Mouse (Mus musculus): ENCODE results near the gene Zfp213. TPM values are rescaled to one million over a fixed set of nuclear protein-coding genes. Genes with fewer than 3 reads are reported as not detected.
A peak's percentile ranks its signal among the peaks of the same experiment; 100 is the strongest.
"Not testable (repeated sequence)": the region's sequence is repeated elsewhere in the genome, so short reads cannot be mapped to it uniquely, and the experiment has no call there.

The Zfp213 gene
- polyA plus RNA-seq, 1 experiment from 2014 or later, result 18.2 TPM

DNA sequence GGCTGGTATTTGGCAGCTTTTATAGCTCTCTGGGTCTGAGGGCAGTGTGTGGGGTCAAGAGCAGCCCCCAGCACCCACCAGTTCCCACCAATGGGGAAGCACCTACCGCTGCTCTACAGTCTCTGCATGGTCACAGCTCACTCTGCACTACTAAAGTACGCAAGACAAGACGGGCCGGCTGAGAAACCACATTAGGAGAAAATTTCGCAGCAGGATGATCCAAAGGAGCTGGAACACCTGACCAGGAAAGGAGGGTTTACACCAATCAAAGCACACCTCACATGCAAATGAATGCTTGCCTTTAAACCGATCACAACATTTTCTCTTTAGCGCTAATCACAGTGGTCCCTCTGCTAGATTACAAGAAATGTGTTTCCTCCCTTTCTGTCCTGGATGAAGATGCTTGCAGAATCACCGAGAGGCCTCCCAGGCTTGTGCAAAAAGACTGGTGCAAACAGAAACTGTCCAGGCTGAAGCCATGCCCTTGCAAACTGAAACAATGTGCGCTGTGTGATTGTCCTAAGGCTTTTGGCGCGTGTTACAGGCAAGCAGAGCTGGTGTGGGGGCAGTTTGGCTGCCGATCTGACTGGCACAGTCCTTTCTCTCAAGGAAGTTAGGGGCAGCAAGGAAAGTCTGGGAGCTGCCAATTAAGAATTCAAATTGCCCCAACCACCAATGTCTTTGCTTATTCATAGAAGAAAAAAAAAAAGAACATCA lies 21.9 kb downstream of the Zfp213 start:
- 20% methylated on average over 12 of the region's 12 CpGs for WGBS
- H3K9me3 ChIP-seq, result no peaks in the 10 kb centered on the region
- H3K36me3 ChIP-seq, result no peaks in the 10 kb centered on the region
- H3K27ac ChIP-seq, result no peak overlapping the region
- peaks cover 17% of the 10 kb centered on the region for H3K4me1 ChIP-seq
- peaks cover 42% of the 10 kb centered on the region for H3K27me3 ChIP-seq
- H3K9ac ChIP-seq, result no peak overlapping the region
- peak overlapping the region; percentile 19; the same call in 1 of the 2 replicates for H3K4me2 ChIP-seq
- H3K4me3 ChIP-seq, result no peak overlapping the region
- ATAC-seq (ENCODE audit: insufficient number of reproducible peaks, low FRiP score, low TSS enrichment, low read depth), result no peak

DNA sequence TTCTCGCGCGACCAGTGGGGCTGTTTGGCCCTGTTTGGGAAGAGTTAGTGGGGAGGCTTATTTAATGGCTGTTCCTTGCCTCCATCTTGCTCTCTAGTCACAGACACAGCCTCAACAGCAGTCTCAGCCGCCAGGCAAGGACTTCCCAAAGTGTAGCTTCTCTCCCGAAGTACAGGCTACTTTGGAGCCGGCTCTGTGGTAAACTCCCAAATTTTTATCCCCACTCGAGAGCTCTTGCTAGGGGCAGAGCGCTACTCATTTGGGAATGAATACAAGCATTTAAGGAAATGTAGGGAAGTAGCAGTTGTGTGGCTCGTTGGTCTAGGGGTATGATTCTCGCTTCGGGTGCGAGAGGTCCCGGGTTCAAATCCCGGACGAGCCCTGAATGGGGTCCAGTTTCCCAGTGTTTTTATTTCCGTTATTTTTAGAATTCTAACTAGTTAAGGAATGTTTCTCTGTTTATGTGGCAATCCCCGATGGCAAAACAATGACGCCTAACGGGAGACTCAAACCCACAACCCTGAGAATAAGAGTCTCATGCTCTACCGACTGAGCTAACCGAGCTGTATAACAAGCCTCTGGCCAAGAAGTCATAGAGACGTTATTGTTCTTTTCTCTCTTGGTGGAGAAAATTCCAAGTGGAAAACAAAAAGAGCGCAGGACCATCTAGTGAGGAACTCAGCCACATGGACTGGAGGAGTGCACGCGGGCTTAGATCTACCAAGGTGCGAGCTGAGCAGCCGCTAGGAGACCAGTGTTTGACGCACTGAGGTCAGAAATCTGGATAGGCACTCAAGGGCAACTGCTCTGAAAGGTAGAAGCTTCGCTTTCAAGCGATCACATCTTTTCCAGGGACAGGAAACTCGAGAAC lies 23.2 kb downstream of the Zfp213 start:
- H3K4me3 ChIP-seq, result peak overlapping the region; percentile 14; the same call in 1 of the 2 replicates
- H3K9ac ChIP-seq, result no peak overlapping the region
- H3K4me1 ChIP-seq, result peaks cover 17% of the 10 kb centered on the region
- H3K4me2 ChIP-seq, result peak overlapping the region; percentile 19; the same call in 1 of the 2 replicates
- no peaks in the 10 kb centered on the region for H3K36me3 ChIP-seq
- WGBS, result 18% methylated on average over 31 of the region's 31 CpGs
- H3K27me3 ChIP-seq, result peaks cover 44% of the 10 kb centered on the region
- ATAC-seq (ENCODE audit: insufficient number of reproducible peaks, low FRiP score, low TSS enrichment, low read depth), result no peak
- no peak overlapping the region for H3K27ac ChIP-seq
- H3K9me3 ChIP-seq, result no peaks in the 10 kb centered on the region

DNA sequence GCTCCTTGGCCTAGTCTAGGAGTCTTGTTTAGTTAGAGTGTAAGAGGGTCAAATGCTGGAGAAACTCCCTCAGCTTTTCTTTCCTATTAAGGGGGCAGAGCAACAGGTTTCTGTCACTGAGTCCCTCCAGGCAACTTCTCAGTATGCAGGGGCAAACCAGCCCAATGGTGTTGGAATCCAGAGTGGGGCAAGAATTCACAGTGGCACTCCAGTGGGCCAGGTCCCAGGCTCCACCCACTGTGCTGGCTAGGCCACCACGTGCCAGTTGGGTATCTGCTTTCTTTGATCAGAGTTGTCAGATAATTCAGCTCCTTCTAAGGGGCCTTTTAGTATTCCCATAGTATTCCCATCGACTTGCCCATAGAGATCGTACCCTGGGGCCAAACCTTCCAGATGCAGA lies 23.9 kb downstream of the Zfp213 start:
- Histone ChIP-seq H3K4me1 (peaks cover 17% of the 10 kb centered on the region), H3K4me2 (0 out of 2 replicates have a peak overlapping the region, but pooled peaks have one; percentile 19), H3K9me3 (no peaks in the 10 kb centered on the region), H3K27ac (no peak overlapping the region), H3K9ac (no peak overlapping the region), H3K36me3 (no peaks in the 10 kb centered on the region), H3K27me3 (peaks cover 44% of the 10 kb centered on the region), H3K4me3 (peak overlapping the region; percentile 14; the same call in 1 of the 2 replicates)
- 46% methylated on average over 3 of the region's 3 CpGs for WGBS
- ATAC-seq (ENCODE audit: insufficient number of reproducible peaks, low FRiP score, low TSS enrichment, low read depth), result no peak

GRCm38 (mm10) chr17:23539608-23540007 lies 24.4 kb downstream of the Zfp213 start:
- WGBS, result 90% methylated on average over 5 of the region's 5 CpGs

DNA sequence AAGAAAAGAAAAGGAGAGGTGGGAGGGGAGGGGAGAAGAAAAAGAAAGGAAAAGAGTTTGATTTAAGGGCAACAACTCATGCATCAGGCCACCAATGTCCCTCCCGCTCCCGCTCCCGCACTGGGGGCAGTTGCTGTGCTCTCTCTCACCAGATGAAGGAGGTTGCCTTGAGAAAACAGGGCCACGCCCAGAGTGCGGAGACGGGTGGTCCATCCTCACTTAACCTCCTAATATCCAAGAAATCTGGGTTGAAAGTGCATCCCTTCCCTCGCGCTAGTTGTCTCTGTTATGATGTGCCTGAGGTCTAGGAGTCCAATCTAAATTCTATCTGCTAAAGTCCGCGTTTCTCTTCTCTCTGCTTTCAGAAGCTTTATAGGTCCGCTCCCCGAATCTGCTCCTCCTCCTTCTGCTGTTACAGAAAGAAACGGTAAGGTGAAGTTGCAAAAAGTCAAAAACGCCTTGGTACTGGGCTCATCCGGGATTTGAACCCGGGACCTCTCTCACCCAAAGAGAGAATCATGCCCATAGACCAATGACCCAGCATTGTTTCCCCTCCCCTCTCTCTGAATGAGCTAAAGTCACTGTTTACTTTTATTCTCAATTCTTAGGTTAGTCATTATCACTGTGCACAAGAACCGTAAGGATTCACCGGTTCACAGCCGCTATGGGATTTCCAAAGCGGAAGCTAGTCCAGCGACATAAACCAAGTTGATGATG lies 25.6 kb downstream of the Zfp213 start:
- H3K4me1 ChIP-seq, result peaks cover 19% of the 10 kb centered on the region
- peaks cover 53% of the 10 kb centered on the region for H3K27me3 ChIP-seq
- no peaks in the 10 kb centered on the region for H3K9me3 ChIP-seq
- H3K9ac ChIP-seq, result no peak overlapping the region
- H3K4me3 ChIP-seq, result peak overlapping the region; percentile 34
- no peak overlapping the region for H3K27ac ChIP-seq
- H3K36me3 ChIP-seq, result no peaks in the 10 kb centered on the region
- ATAC-seq (ENCODE audit: insufficient number of reproducible peaks, low FRiP score, low TSS enrichment, low read depth), result no peak
- WGBS, result 10% methylated on average over 21 of the region's 21 CpGs
- peak overlapping the region; percentile 46 for H3K4me2 ChIP-seq

More at GRCm38 (mm10) chr17:23539608-23540007, 24.4 kb downstream of the Zfp213 start:
- Histone ChIP-seq H3K9ac (no peak overlapping the region), H3K9me3 (no peaks in the 10 kb centered on the region), H3K27me3 (peaks cover 48% of the 10 kb centered on the region), H3K27ac (no peak overlapping the region), H3K36me3 (no peaks in the 10 kb centered on the region), H3K4me2 (no peak overlapping the region), H3K4me3 (no peak overlapping the region), H3K4me1 (peaks cover 19% of the 10 kb centered on the region)
- ATAC-seq (ENCODE audit: insufficient number of reproducible peaks, low FRiP score, low TSS enrichment, low read depth), result no peak

DNA sequence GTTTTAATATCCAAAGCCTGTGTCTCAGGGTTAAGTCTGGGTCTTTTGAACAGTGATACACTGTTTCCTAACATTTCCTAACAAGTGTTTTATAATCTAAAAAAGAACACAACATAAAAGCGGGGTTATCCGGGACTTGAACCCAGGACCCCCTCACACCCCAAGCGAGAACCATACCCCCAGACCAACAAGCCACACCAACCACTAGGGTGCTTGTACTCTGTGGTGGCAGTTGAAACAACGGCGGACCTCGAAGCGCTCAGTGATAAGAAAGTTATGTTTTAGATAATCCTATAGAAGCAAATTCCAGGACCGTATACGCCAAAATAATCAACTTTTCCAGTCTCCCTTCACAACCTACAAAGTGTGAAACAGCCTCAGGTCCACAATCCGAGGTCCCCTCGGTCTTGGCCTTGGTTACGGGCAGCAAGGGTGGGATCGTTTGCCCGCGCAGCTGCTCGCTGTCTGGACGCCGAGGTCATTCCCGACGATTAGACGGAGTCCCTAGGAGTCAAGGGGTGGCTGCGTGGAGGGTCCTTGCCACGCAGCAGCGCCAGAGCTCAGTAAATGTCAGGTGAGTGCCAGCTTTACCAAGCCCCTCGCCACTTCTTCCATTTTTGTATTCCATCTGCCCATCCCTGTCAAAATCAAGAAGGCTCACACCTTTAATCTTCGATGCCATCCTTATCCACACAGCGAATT lies 26.3 kb downstream of the Zfp213 start:
- peaks cover 53% of the 10 kb centered on the region for H3K27me3 ChIP-seq
- peak overlapping the region; percentile 34 for H3K4me3 ChIP-seq
- H3K9me3 ChIP-seq, result no peaks in the 10 kb centered on the region
- H3K4me2 ChIP-seq, result peak overlapping the region; percentile 46
- H3K27ac ChIP-seq, result no peak overlapping the region
- H3K36me3 ChIP-seq, result no peaks in the 10 kb centered on the region
- 6% methylated on average over 27 of the region's 27 CpGs for WGBS
- H3K9ac ChIP-seq, result no peak overlapping the region
- peaks cover 19% of the 10 kb centered on the region for H3K4me1 ChIP-seq
- no peak for ATAC-seq (ENCODE audit: insufficient number of reproducible peaks, low FRiP score, low TSS enrichment, low read depth)

DNA sequence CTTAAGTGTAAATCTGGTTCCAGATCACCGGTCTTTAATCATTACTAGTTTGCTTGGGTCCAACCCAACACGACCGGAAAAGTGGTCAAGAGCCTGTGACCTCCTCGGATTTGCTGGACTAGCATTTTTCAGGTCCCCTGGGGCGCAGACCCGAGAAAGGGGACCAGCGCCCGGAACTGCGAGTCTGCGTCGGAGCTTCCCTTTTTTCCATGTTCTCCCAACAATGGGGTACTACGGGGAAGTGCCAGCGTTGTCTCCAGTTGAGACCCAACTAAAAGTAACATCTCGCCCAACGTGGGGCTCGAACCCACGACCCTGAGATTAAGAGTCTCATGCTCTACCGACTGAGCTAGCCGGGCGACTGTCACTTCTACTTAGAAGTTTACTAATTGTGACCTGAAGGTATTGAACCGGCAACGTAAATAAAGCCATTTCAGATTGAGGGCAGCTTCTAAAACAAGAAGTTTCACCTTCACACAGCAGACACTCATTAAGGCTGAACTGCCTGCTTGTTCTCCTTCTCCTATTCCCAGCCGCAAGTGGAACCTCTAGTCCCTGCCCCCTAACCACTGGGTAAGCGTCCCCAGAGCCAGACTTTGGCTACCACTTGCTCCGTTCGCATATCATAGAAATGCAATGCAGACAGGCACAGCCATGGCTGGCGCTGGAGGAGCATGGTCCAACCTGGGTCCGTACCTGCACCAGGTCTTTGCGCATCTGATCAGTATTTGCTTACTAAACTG lies 28.8 kb downstream of the Zfp213 start:
- not testable (repeated sequence) for H3K36me3 ChIP-seq; H3K9ac ChIP-seq; H3K4me3 ChIP-seq; H3K9me3 ChIP-seq; ATAC-seq (ENCODE audit: insufficient number of reproducible peaks, low FRiP score, low TSS enrichment, low read depth); H3K4me2 ChIP-seq; H3K27ac ChIP-seq
- H3K27me3 ChIP-seq, result peaks cover 41% of the 10 kb centered on the region
- H3K4me1 ChIP-seq, result peaks cover 14% of the 10 kb centered on the region
- 1% methylated on average over 18 of the region's 29 CpGs for WGBS

DNA sequence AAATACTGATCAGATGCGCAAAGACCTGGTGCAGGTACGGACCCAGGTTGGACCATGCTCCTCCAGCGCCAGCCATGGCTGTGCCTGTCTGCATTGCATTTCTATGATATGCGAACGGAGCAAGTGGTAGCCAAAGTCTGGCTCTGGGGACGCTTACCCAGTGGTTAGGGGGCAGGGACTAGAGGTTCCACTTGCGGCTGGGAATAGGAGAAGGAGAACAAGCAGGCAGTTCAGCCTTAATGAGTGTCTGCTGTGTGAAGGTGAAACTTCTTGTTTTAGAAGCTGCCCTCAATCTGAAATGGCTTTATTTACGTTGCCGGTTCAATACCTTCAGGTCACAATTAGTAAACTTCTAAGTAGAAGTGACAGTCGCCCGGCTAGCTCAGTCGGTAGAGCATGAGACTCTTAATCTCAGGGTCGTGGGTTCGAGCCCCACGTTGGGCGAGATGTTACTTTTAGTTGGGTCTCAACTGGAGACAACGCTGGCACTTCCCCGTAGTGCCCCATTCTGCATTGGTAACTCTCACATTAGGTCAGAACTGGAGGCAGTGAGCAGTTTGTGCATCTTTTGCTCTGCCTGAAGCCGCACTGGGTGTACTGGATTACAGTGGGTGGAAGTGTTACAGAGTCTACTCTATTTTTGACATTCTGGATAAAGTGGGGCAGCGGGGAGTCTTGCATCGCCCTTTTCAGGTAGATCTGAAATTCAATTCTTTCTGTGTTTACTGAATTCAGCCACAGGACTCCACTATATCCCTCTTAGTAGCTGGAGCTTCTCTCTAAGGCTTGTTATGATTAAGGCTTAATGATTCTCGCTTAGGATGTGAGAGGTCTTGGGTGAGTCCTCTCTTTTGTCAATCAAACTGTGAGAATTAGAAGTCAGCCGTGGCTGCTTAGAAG lies 30.2 kb downstream of the Zfp213 start:
- not testable (repeated sequence) for ATAC-seq (ENCODE audit: insufficient number of reproducible peaks, low FRiP score, low TSS enrichment, low read depth); H3K4me2 ChIP-seq; H3K36me3 ChIP-seq; H3K27ac ChIP-seq; H3K9ac ChIP-seq; H3K9me3 ChIP-seq; H3K4me3 ChIP-seq
- WGBS, result 5% methylated on average over 11 of the region's 23 CpGs
- Histone ChIP-seq H3K4me1 (peaks cover 14% of the 10 kb centered on the region), H3K27me3 (peaks cover 27% of the 10 kb centered on the region)

GRCm38 (mm10) chr17:23531408-23531807 lies 32.6 kb downstream of the Zfp213 start:
- not testable (repeated sequence) for H3K27me3 ChIP-seq; H3K9ac ChIP-seq; ATAC-seq (ENCODE audit: insufficient number of reproducible peaks, low FRiP score, low TSS enrichment, low read depth); H3K4me3 ChIP-seq; H3K36me3 ChIP-seq; H3K27ac ChIP-seq; H3K4me2 ChIP-seq; H3K9me3 ChIP-seq; H3K4me1 ChIP-seq
- WGBS, result 18% methylated on average over 1 of the region's 1 CpGs

All from limb, embryonic 15.5 days (tissue).